Comparison of ENCODE assay signal across 1 mouse cellular context in the genomic region with DNA sequence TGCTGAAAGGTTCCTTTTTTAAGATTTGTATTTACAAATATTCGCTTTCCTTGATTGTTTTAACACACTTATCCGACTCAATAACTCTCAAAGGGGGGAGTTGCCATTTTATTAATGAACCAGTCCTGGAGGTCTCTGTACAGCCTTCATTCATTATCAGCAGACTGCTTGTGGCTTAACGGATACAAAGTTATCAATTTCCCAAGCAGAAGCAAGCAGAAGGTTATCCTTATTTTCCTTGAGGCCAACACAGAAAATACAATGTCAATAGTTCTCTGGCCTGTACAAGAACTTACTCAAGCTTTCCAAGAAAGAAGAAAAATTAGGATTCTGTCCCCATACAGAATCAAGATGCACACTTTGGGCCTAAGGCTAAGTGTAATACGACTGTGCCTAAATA.
TF ChIP-seq lines count a peak whose summit lies in the region.

No protein-coding gene starts in this region.

TF ChIP-seq in MEL, 35 proteins besides CTCF, POLR2A, EP300 and RAD21:
- peak; percentile 50; the same call in 1 of the 2 replicates for TF ChIP-seq MYB (IDR thresholded peaks at IDR 0.05; ENCODE audit: low read depth, low read length)
TF ChIP-seq in MEL: peak in this region for 1; not testable (repeated sequence) for 34.
